Mouse (Mus musculus): ENCODE data around the gene Gm28038. TPM values are rescaled to one million over a fixed set of nuclear protein-coding genes. Genes with fewer than 3 reads are reported as not detected.

Gm28038 gene
- polyA plus RNA-seq, 1 experiment from 2014 or later, result not detected

GRCm38 (mm10) chr2:30258600-30258999 lies 22.2 kb upstream of the Gm28038 start:
- Histone ChIP-seq H3K9ac (ENCODE audit: low read length) (no peak overlapping the region), H3K4me2 (replicated peaks; ENCODE audit: low read depth) (no peak overlapping the region), H3K9me3 (ENCODE audit: control insufficient read depth, low read length) (no peaks in the 10 kb centered on the region), H3K36me3 (ENCODE audit: control insufficient read depth, insufficient read depth, low read length) (peaks cover 39% of the 10 kb centered on the region), H3K27me3 (ENCODE audit: control insufficient read depth, insufficient read depth, low read length) (no peaks in the 10 kb centered on the region), H3K27ac (replicated peaks) (peak overlapping the region; percentile 49; the same call in 1 of the 2 replicates), H3K4me3 (ENCODE audit: low read depth, low read length) (no peak overlapping the region), H3K4me1 (replicated peaks; ENCODE audit: control insufficient read depth, insufficient read depth) (peaks cover 3% of the 10 kb centered on the region; the same call in 1 of the 2 replicates)
- no peak for DNase-seq (ENCODE audit: low spot score)
- 57% methylated on average over 4 of the region's 4 CpGs for WGBS
- TF ChIP-seq EP300 (optimal IDR thresholded peaks at IDR 0.05) (no peak), CTCF (IDR thresholded peaks at IDR 0.05; ENCODE audit: low read depth) (no peak)
- peak; percentile 45; the same call in 1 of the 2 replicates for ATAC-seq (ENCODE audit: low FRiP score, low TSS enrichment)

- no peaks in the 10 kb centered on the region for H3K27me3 ChIP-seq (ENCODE audit: control insufficient read depth, insufficient read depth, low read length)
- 80% methylated on average over 15 of the region's 15 CpGs for whole genome bisulfite sequencing
- no peak for TF ChIP-seq CTCF (IDR thresholded peaks at IDR 0.05; ENCODE audit: low read depth)
- TF ChIP-seq EP300 (optimal IDR thresholded peaks at IDR 0.05), result no peak
- 0 out of 2 replicates have a peak overlapping the region, but pooled peaks have one; percentile 24 for H3K27ac ChIP-seq (replicated peaks)
- ATAC-seq (ENCODE audit: low FRiP score, low TSS enrichment) (no peak), DNase-seq (ENCODE audit: low spot score) (no peak)
- H3K9ac ChIP-seq (ENCODE audit: low read length), result no peak overlapping the region
- H3K9me3 ChIP-seq (ENCODE audit: control insufficient read depth, low read length), result no peaks in the 10 kb centered on the region
- peaks cover 46% of the 10 kb centered on the region for H3K36me3 ChIP-seq (ENCODE audit: control insufficient read depth, insufficient read depth, low read length)
- H3K4me1 ChIP-seq (replicated peaks; ENCODE audit: control insufficient read depth, insufficient read depth), result peaks cover 3% of the 10 kb centered on the region; the same call in 1 of the 2 replicates
- no peak overlapping the region for H3K4me2 ChIP-seq (replicated peaks; ENCODE audit: low read depth)
- H3K4me3 ChIP-seq (ENCODE audit: low read depth, low read length), result no peak overlapping the region
Measured at GRCm38 (mm10) chr2:30259131-30260064, 21.4 kb upstream of the Gm28038 start.

- WGBS, result 81% methylated on average over 4 of the region's 4 CpGs
- no peak overlapping the region for H3K4me2 ChIP-seq (replicated peaks; ENCODE audit: low read depth)
Measured at GRCm38 (mm10) chr2:30261064-30261736, 19.6 kb upstream of the Gm28038 start.

GRCm38 (mm10) chr2:30261921-30262839 lies 18.7 kb upstream of the Gm28038 start:
- 90% methylated on average over 18 of the region's 18 CpGs for WGBS
- peaks cover 25% of the 10 kb centered on the region for H3K36me3 ChIP-seq (ENCODE audit: control insufficient read depth, insufficient read depth, low read length)

More at GRCm38 (mm10) chr2:30261064-30261736, 19.6 kb upstream of the Gm28038 start:
- TF ChIP-seq CTCF (IDR thresholded peaks at IDR 0.05; ENCODE audit: low read depth) (peak; percentile 53), EP300 (optimal IDR thresholded peaks at IDR 0.05) (no peak)
- Histone ChIP-seq H3K4me1 (replicated peaks; ENCODE audit: control insufficient read depth, insufficient read depth) (peaks cover 15% of the 10 kb centered on the region), H3K36me3 (ENCODE audit: control insufficient read depth, insufficient read depth, low read length) (peaks cover 35% of the 10 kb centered on the region), H3K9ac (ENCODE audit: low read length) (no peak overlapping the region), H3K9me3 (ENCODE audit: control insufficient read depth, low read length) (no peaks in the 10 kb centered on the region), H3K4me3 (ENCODE audit: low read depth, low read length) (no peak overlapping the region), H3K27me3 (ENCODE audit: control insufficient read depth, insufficient read depth, low read length) (no peaks in the 10 kb centered on the region), H3K27ac (replicated peaks) (no peak overlapping the region)
- no peak for DNase-seq (ENCODE audit: low spot score)
- no peak for ATAC-seq (ENCODE audit: low FRiP score, low TSS enrichment)

GRCm38 (mm10) chr2:30262840-30263441 lies 17.9 kb upstream of the Gm28038 start:
- no peak overlapping the region for H3K9ac ChIP-seq (ENCODE audit: low read length)
- H3K9me3 ChIP-seq (ENCODE audit: control insufficient read depth, low read length), result no peaks in the 10 kb centered on the region
- H3K4me1 ChIP-seq (replicated peaks; ENCODE audit: control insufficient read depth, insufficient read depth), result peaks cover 18% of the 10 kb centered on the region
- no peak overlapping the region for H3K4me3 ChIP-seq (ENCODE audit: low read depth, low read length)
- H3K27me3 ChIP-seq (ENCODE audit: control insufficient read depth, insufficient read depth, low read length), result no peaks in the 10 kb centered on the region
- H3K27ac ChIP-seq (replicated peaks), result no peak overlapping the region
- ATAC-seq (ENCODE audit: low FRiP score, low TSS enrichment) (no peak), DNase-seq (ENCODE audit: low spot score) (no peak)
- H3K36me3 ChIP-seq (ENCODE audit: control insufficient read depth, insufficient read depth, low read length), result peaks cover 19% of the 10 kb centered on the region
- no peak overlapping the region for H3K4me2 ChIP-seq (replicated peaks; ENCODE audit: low read depth)
- WGBS, result 31% methylated on average over 4 of the region's 4 CpGs
- TF ChIP-seq EP300 (optimal IDR thresholded peaks at IDR 0.05), result no peak
- TF ChIP-seq CTCF (IDR thresholded peaks at IDR 0.05; ENCODE audit: low read depth), result no peak

More at GRCm38 (mm10) chr2:30261921-30262839, 18.7 kb upstream of the Gm28038 start:
- TF ChIP-seq EP300 (optimal IDR thresholded peaks at IDR 0.05), result no peak
- no peak for TF ChIP-seq CTCF (IDR thresholded peaks at IDR 0.05; ENCODE audit: low read depth)
- Histone ChIP-seq H3K4me3 (ENCODE audit: low read depth, low read length) (no peak overlapping the region), H3K4me2 (replicated peaks; ENCODE audit: low read depth) (no peak overlapping the region), H3K9ac (ENCODE audit: low read length) (no peak overlapping the region), H3K27me3 (ENCODE audit: control insufficient read depth, insufficient read depth, low read length) (no peaks in the 10 kb centered on the region), H3K27ac (replicated peaks) (peak overlapping the region; percentile 61; the same call in 1 of the 2 replicates), H3K9me3 (ENCODE audit: control insufficient read depth, low read length) (no peaks in the 10 kb centered on the region), H3K4me1 (replicated peaks; ENCODE audit: control insufficient read depth, insufficient read depth) (peaks cover 18% of the 10 kb centered on the region)
- ATAC-seq (ENCODE audit: low FRiP score, low TSS enrichment) (no peak), DNase-seq (ENCODE audit: low spot score) (no peak)
